Mouse (Mus musculus): ENCODE results near the gene Msh6.

DNA sequence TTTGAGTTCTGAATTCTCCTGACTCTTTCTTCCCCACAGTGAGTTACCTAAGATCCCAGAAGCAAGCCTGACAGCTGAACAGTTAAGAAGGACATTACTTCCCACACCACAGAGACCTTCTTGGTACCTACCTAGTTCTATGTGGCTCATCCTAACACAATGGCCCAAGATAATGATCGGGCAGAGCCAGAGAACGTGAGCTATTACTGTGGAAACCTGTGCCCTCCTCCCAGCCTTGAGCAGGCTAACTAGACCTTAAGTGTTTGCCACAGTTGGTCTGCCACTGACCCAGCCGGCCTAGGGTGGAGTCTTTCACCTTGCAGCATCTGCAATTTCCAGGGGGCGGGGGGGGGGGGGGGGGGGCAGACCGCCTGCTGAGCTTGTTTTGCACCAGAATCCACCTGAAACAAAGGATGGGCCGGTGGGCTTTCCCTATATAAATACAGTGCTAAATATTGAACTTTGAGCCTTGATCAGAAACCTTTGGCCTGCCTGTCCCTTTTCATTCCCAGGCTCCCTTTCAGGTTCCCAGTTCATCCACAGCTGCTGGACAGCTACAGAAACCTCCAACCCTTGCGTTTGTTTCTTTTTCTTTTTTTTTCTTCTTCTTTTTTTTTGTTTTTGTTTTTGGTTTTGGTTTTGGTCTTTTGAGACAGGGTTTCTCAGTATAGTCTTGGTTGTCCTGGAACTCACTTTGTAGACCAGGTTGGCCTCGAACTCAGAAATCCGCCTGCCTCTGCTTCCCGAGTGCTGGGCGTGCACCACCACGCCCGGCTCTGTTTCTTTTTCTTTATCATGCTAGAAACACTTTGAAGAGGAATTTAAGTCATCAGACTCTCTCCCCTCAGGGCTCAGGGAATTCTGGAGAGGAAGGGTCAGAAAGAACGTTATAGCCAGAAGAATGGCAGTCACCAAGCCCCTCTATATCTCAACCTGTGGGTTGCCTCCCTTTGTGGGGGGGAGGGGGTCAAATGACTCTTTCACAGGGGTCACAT is 11.5 kb upstream of the Msh6 start:
- no peak for TF ChIP-seq POLR2A (IDR thresholded peaks at IDR 0.05; ENCODE audit: low read depth, low read length)
- no peak for TF ChIP-seq CTCF (conservative IDR thresholded peaks at IDR 0.05; ENCODE audit: insufficient read depth, insufficient read length, low read depth, low read length)

All from kidney, adult 2 months (tissue).